In the genomic region with DNA sequence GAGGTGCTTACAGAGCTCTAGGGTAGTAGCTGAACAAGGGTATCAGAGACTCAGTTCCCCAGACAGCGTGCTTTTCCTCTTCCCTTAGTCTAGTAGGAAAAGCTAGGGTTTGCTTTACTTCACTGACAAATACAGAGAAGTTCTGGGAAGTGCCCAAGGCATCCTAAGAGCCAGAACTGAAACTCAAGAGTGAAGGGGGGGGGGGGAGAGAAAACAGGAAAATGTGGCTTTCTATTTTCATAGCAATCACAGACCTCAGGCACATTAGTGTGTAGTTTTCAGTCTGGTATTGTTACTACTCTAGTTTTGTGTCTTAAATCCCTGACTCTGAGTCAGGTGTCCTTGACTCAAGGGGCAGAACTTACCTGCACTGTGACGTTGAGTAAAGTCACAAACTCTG, we compare ENCODE assay signal across 16 mouse cellular contexts. TPM values are rescaled to one million over a fixed set of nuclear protein-coding genes. Genes with fewer than 3 reads are reported as not detected.
"Had no signal": no experiment of that assay in that cellular context is flagged by ENCODE, and none has a peak within 500 bp of the region (broad histone marks: within the 10 kb centered on the region; RNA-seq: fewer than 3 reads in every experiment).

No protein-coding gene starts in this region.

- ATAC-seq: liver, postnatal 0 days had no signal

- H3K36me3 ChIP-seq: limb, embryonic 12.5 days; limb, embryonic 15.5 days; midbrain, embryonic 12.5 days; midbrain, embryonic 15.5 days; neural tube, embryonic 12.5 days; neural tube, embryonic 15.5 days; stomach, embryonic 15.5 days had no signal

- H3K4me1 ChIP-seq: limb, embryonic 12.5 days; midbrain, embryonic 12.5 days; midbrain, embryonic 15.5 days; neural tube, embryonic 12.5 days; neural tube, embryonic 15.5 days had no signal

- H3K4me3 ChIP-seq: left cerebral cortex, adult 2 months; limb, embryonic 12.5 days; limb, embryonic 15.5 days; midbrain, embryonic 12.5 days; midbrain, embryonic 15.5 days; neural tube, embryonic 12.5 days; neural tube, embryonic 15.5 days; stomach, embryonic 15.5 days had no signal

- DNase-seq: kidney, postnatal 10 days; layer of hippocampus, postnatal 36 days; liver, postnatal 0 days; right cerebral cortex, adult 18-20 months; right cerebral cortex, postnatal 14 days had no signal

- H3K27ac ChIP-seq: left cerebral cortex, adult 2 months; limb, embryonic 12.5 days; limb, embryonic 15.5 days; liver, embryonic 14.5 days; midbrain, embryonic 12.5 days; midbrain, embryonic 15.5 days; neural tube, embryonic 12.5 days; neural tube, embryonic 15.5 days; stomach, embryonic 15.5 days had no signal

RNA-seq across cellular contexts. Expression of gene Cfap161, which starts 7.3 kb away (rescaled TPM):
- polyA plus RNA-seq: liver, embryonic 11.5 days; liver, postnatal 0 days; midbrain, embryonic 12.5 days; neural tube, embryonic 12.5 days; urinary bladder, adult 2 months had no signal
